Mouse (Mus musculus) layer of hippocampus, adult 8-10 months (tissue): ENCODE results near the gene Gm14308. TPM values are rescaled to one million over a fixed set of nuclear protein-coding genes. Genes with fewer than 3 reads are reported as not detected.
"Not testable (repeated sequence)": the region's sequence is repeated elsewhere in the genome, so short reads cannot be mapped to it uniquely, and the experiment has no call there.

Experiments used
- DNase-seq, 2 experiments: peaks; one replicate each; pipeline ENCODE4 v3.0.0; 2022; ENCODE audit warnings: low spot score in 2 of 2
- total RNA-seq, 4 experiments: library from RNA; stranded (reverse); gene quantifications; 2 replicates each; pipeline ENCODE4 v1.2.4; 2022

The Gm14308 gene
- total RNA-seq = 10 to 100 TPM in 2 of 4 experiments, 1 to 10 TPM in 2; 4.2 to 11.4 (median 10.4) TPM

- DNase-seq = not testable (repeated sequence)
Measured at GRCm38 (mm10) chr2:176636244-176636643, at the start of gene Gm14308. TSS of gene Gm14308 (minus strand) at chr2:176636344.

GRCm38 (mm10) chr2:176670222-176670621 lies 34.1 kb upstream of the Gm14308 start, which contains the start of gene Zfp973:
TSS of gene Zfp973 (plus strand) at chr2:176670522.
- DNase-seq = not testable (repeated sequence)

Other genes starting within 250 kb of the Gm14308 start
- 10 to 100 TPM; 13.1 to 20.9 (median 18.7) TPM for gene Gm14435, start 212.8 kb downstream of the Gm14308 start, total RNA-seq
- gene Gm14434, start 149.6 kb downstream of the Gm14308 start, total RNA-seq = not detected
- not detected for gene Zfp967, start 115.3 kb downstream of the Gm14308 start, total RNA-seq
- 10 to 100 TPM; 11.3 to 14.4 (median 12.4) TPM for gene Zfp973, start 34.2 kb upstream of the Gm14308 start, total RNA-seq
- 10 to 100 TPM; 26.1 to 37.7 (median 35.1) TPM for gene Gm14305, start 72.0 kb upstream of the Gm14308 start, total RNA-seq
- 10 to 100 TPM; 18.8 to 26.0 (median 20.6) TPM for gene Gm14295, start 162.3 kb upstream of the Gm14308 start, total RNA-seq
- gene Gm14408, start 194.8 kb upstream of the Gm14308 start, total RNA-seq = not detected